In genomic region chr15:91395165-91395564, GRCm38 (mm10) we compare ENCODE assay signal across 32 mouse cellular contexts.
"Had no signal": no experiment of that assay in that cellular context is flagged by ENCODE, and none has a peak within 500 bp of the region (broad histone marks: within the 10 kb centered on the region; RNA-seq: fewer than 3 reads in every experiment).

No protein-coding gene starts in this region.

- H3K4me1 ChIP-seq: limb, embryonic 10.5 days; limb, embryonic 12.5 days; limb, embryonic 13.5 days; limb, embryonic 15.5 days; liver, embryonic 12.5 days; liver, embryonic 13.5 days; liver, embryonic 15.5 days; lung, embryonic 15.5 days; megakaryocyte, embryonic 14.5 days; midbrain, embryonic 10.5 days; midbrain, embryonic 12.5 days; midbrain, embryonic 13.5 days; midbrain, embryonic 15.5 days; neural tube, embryonic 12.5 days had no signal

- H3K36me3 ChIP-seq: limb, embryonic 10.5 days; limb, embryonic 12.5 days; limb, embryonic 13.5 days; limb, embryonic 15.5 days; liver, embryonic 12.5 days; liver, embryonic 13.5 days; liver, embryonic 15.5 days; lung, embryonic 15.5 days; midbrain, embryonic 10.5 days; midbrain, embryonic 12.5 days; midbrain, embryonic 13.5 days; midbrain, embryonic 15.5 days; neural tube, embryonic 12.5 days had no signal

- H3K27me3 ChIP-seq: limb, embryonic 12.5 days; limb, embryonic 13.5 days; limb, embryonic 15.5 days; liver, embryonic 12.5 days; liver, embryonic 13.5 days; liver, embryonic 15.5 days; lung, embryonic 15.5 days; megakaryocyte, embryonic 14.5 days; midbrain, embryonic 12.5 days; midbrain, embryonic 13.5 days; midbrain, embryonic 15.5 days; neural tube, embryonic 12.5 days had no signal

- H3K9ac ChIP-seq: limb, embryonic 12.5 days; limb, embryonic 13.5 days; limb, embryonic 15.5 days; liver, embryonic 12.5 days; liver, embryonic 13.5 days; liver, embryonic 14.5 days; liver, embryonic 15.5 days; liver, postnatal 0 days; lung, embryonic 14.5 days; lung, embryonic 15.5 days; midbrain, embryonic 12.5 days; midbrain, embryonic 13.5 days; midbrain, embryonic 15.5 days; neural tube, embryonic 12.5 days had no signal

- DNase-seq: left cerebral cortex, postnatal 4 days; liver; liver, embryonic 13.5 days; liver, postnatal 0 days; lung, adult 18-20 months; lung, adult 2 months; lung, embryonic 14.5 days; lung, postnatal 10 days; lung, postnatal 14 days; lung, postnatal 36 days; lung, postnatal 4 days; midbrain, embryonic 14.5 days had no signal

- H3K4me2 ChIP-seq: limb, embryonic 12.5 days; limb, embryonic 13.5 days; limb, embryonic 15.5 days; liver, embryonic 11.5 days; liver, embryonic 12.5 days; liver, embryonic 13.5 days; liver, embryonic 15.5 days; lung, embryonic 14.5 days; lung, embryonic 15.5 days; midbrain, embryonic 11.5 days; midbrain, embryonic 12.5 days; midbrain, embryonic 13.5 days; midbrain, embryonic 15.5 days; neural tube, embryonic 12.5 days had no signal

- H3K9me3 ChIP-seq: limb, embryonic 10.5 days; limb, embryonic 12.5 days; limb, embryonic 13.5 days; limb, embryonic 15.5 days; liver, embryonic 13.5 days; liver, embryonic 15.5 days; lung, embryonic 15.5 days; midbrain, embryonic 10.5 days; midbrain, embryonic 12.5 days; midbrain, embryonic 13.5 days; midbrain, embryonic 15.5 days; neural tube, embryonic 12.5 days had no signal

- H3K27ac ChIP-seq: limb, embryonic 10.5 days; limb, embryonic 12.5 days; limb, embryonic 13.5 days; limb, embryonic 15.5 days; liver, embryonic 12.5 days; liver, embryonic 13.5 days; liver, embryonic 14.5 days; liver, embryonic 15.5 days; lung, embryonic 15.5 days; macrophage; midbrain, embryonic 10.5 days; midbrain, embryonic 12.5 days; midbrain, embryonic 13.5 days; midbrain, embryonic 15.5 days; neural tube, embryonic 12.5 days had no signal

- ATAC-seq: liver, embryonic 12.5 days; liver, postnatal 0 days; lung, postnatal 0 days; midbrain, embryonic 13.5 days; midbrain, embryonic 15.5 days; midbrain, embryonic 16.5 days had no signal

- H3K4me3 ChIP-seq: limb, embryonic 10.5 days; limb, embryonic 12.5 days; limb, embryonic 13.5 days; limb, embryonic 15.5 days; liver, embryonic 12.5 days; liver, embryonic 13.5 days; liver, embryonic 15.5 days; lung, embryonic 15.5 days; megakaryocyte, embryonic 14.5 days; midbrain, embryonic 10.5 days; midbrain, embryonic 12.5 days; midbrain, embryonic 13.5 days; midbrain, embryonic 15.5 days; myocyte; neural tube, embryonic 12.5 days had no signal
